Mouse (Mus musculus) heart, postnatal 0 days (tissue): ENCODE results near the gene Cers6. TPM values are rescaled to one million over a fixed set of nuclear protein-coding genes. Genes with fewer than 3 reads are reported as not detected.

Source experiments
- ATAC-seq: fragments of 200-750 bp; cut with Nextera tagmentation; 2 replicates; pipeline ENCODE4 v1.8.0; 2017; ENCODE audit warnings: low read depth, moderate number of reproducible peaks, moderate library complexity; ENCODE audit not compliant: insufficient read depth
- DNase-seq: peaks from one replicate; pipeline ENCODE4 v3.0.0-alpha.2; 2016; ENCODE audit warnings: low spot score
- H3K27ac ChIP-seq: fragments of 300-500 bp; sonication (generic); 2 replicates; pipeline ENCODE4 v1.5.1; 2014; ENCODE audit warnings: low read depth, mild to moderate bottlenecking
- H3K27me3 ChIP-seq: fragments of 300-500 bp; sonication (generic); 2 replicates; pipeline ENCODE4 v1.6.1; 2014; ENCODE audit warnings: low read length, mixed read lengths; ENCODE audit not compliant: control insufficient read depth, insufficient read depth
- H3K36me3 ChIP-seq: fragments of 300-500 bp; sonication (generic); replicated peaks from 2 replicates; pipeline ENCODE4 v1.6.1; 2014; ENCODE audit warnings: low read length, mixed read lengths; ENCODE audit not compliant: control insufficient read depth, insufficient read depth
- H3K4me1 ChIP-seq: fragments of 300-500 bp; sonication (generic); 2 replicates; pipeline ENCODE4 v1.6.1; 2014; ENCODE audit warnings: antibody characterized with exemption; ENCODE audit not compliant: control insufficient read depth, insufficient read depth
- H3K4me2 ChIP-seq: fragments of 300-500 bp; sonication (generic); 2 replicates; pipeline ENCODE4 v1.6.1; 2014; ENCODE audit warnings: low read depth, mild to moderate bottlenecking, low read length, moderate library complexity
- H3K4me3 ChIP-seq: fragments of 300-500 bp; sonication (generic); 2 replicates; pipeline ENCODE4 v1.5.1; 2014; ENCODE audit warnings: low read depth, low read length
- H3K9ac ChIP-seq: fragments of 300-500 bp; sonication (generic); replicated peaks from 2 replicates; pipeline ENCODE4 v1.6.1; 2014; ENCODE audit warnings: low read depth, low read length, mixed read lengths
- H3K9me3 ChIP-seq: fragments of 300-500 bp; sonication (generic); replicated peaks from 2 replicates; pipeline ENCODE4 v1.6.1; 2016; ENCODE audit warnings: low read length; ENCODE audit not compliant: control insufficient read depth
- CTCF ChIP-seq: IDR thresholded peaks from 2 replicates; pipeline ENCODE4 v1.5.1; 2016; ENCODE audit warnings: antibody characterized with exemption, control low read depth, low read depth
- EP300 ChIP-seq: IDR thresholded peaks from 2 replicates; pipeline ENCODE4 v1.6.1; 2016; ENCODE audit warnings: antibody characterized with exemption, low read depth
- WGBS: fragments of 180-500 bp; shearing (Covaris S2); extraction: QIAGEN DNeasy Blood & Tissue Kit; methylation state at CpG from one replicate; pipeline ENCODE4 v1.1.7; 2014; 5-methylcytosine and 5-hydroxymethylcytosine counted together
- polyA plus RNA-seq: library from polyadenylated mRNA; unstranded; fragments of >200 nt; fragmentation: Nextera tagmentation; extraction: Ambion mirVana; gene quantifications from 2 replicates; pipeline ENCODE4 v1.2.1, GENCODE M21; 2015
- total RNA-seq: library from RNA; depleted of rRNA; stranded (reverse); fragments of >200 nt; gene quantifications from 2 replicates; pipeline ENCODE4 v1.2.3, GENCODE M21; 2014; ENCODE audit warnings: low replicate concordance

Gene Cers6
- total and polyA plus RNA-seq, 2 experiments from 2014 or later = 8.5 to 36.0 TPM

GRCm38 (mm10) chr2:68911587-68912483 is 50.6 kb downstream of the Cers6 start:
- DNase-seq (no peak), ATAC-seq (no peak)
- no peaks in the 10 kb centered on the region for H3K27me3 ChIP-seq
- no peak overlapping the region for H3K4me3 ChIP-seq
- H3K9me3 ChIP-seq = no peaks in the 10 kb centered on the region
- H3K4me1 ChIP-seq = peaks cover 16% of the 10 kb centered on the region
- H3K4me2 ChIP-seq = no peak overlapping the region
- 72% methylated on average over 12 of the region's 12 CpGs for WGBS
- no peak overlapping the region for H3K9ac ChIP-seq
- H3K36me3 ChIP-seq = no peaks in the 10 kb centered on the region
- H3K27ac ChIP-seq = no peak overlapping the region
- TF ChIP-seq EP300 (no peak), CTCF (no peak)

GRCm38 (mm10) chr2:68915742-68916141 is 54.5 kb downstream of the Cers6 start:
- no peak overlapping the region for H3K4me3 ChIP-seq
- no peak for DNase-seq
- H3K4me1 ChIP-seq = peaks cover 8% of the 10 kb centered on the region; the same call in 1 of the 2 replicates
- H3K9ac ChIP-seq = no peak overlapping the region
- no peak for TF ChIP-seq EP300
- no peak for TF ChIP-seq CTCF
- H3K9me3 ChIP-seq = no peaks in the 10 kb centered on the region
- H3K27ac ChIP-seq = 0 out of 2 replicates have a peak overlapping the region, but pooled peaks have one; percentile 7
- no peak overlapping the region for H3K4me2 ChIP-seq
- no peaks in the 10 kb centered on the region for H3K27me3 ChIP-seq
- no peak for ATAC-seq
- no peaks in the 10 kb centered on the region for H3K36me3 ChIP-seq

- WGBS = 82% methylated on average over 3 of the region's 3 CpGs
- no peak overlapping the region for H3K4me3 ChIP-seq
- no peaks in the 10 kb centered on the region for H3K36me3 ChIP-seq
- H3K27me3 ChIP-seq = no peaks in the 10 kb centered on the region
- H3K9ac ChIP-seq = no peak overlapping the region
- H3K4me2 ChIP-seq = no peak overlapping the region
- TF ChIP-seq EP300 (no peak), CTCF (no peak)
- H3K4me1 ChIP-seq = peaks cover 8% of the 10 kb centered on the region; the same call in 1 of the 2 replicates
- no peaks in the 10 kb centered on the region for H3K9me3 ChIP-seq
- no peak overlapping the region for H3K27ac ChIP-seq
- DNase-seq = no peak
- ATAC-seq = no peak
These were observed 55.1 kb downstream of the Cers6 start for GRCm38 (mm10) chr2:68916299-68916698.

- Histone ChIP-seq H3K4me2 (no peak overlapping the region), H3K36me3 (no peaks in the 10 kb centered on the region), H3K4me3 (no peak overlapping the region), H3K27ac (no peak overlapping the region), H3K27me3 (no peaks in the 10 kb centered on the region), H3K4me1 (peaks cover 3% of the 10 kb centered on the region; the same call in 1 of the 2 replicates), H3K9me3 (no peaks in the 10 kb centered on the region), H3K9ac (no peak overlapping the region)
- ATAC-seq (no peak), DNase-seq (no peak)
- TF ChIP-seq EP300 (no peak), CTCF (no peak)
These were observed 55.8 kb downstream of the Cers6 start for GRCm38 (mm10) chr2:68917010-68917409.

DNA sequence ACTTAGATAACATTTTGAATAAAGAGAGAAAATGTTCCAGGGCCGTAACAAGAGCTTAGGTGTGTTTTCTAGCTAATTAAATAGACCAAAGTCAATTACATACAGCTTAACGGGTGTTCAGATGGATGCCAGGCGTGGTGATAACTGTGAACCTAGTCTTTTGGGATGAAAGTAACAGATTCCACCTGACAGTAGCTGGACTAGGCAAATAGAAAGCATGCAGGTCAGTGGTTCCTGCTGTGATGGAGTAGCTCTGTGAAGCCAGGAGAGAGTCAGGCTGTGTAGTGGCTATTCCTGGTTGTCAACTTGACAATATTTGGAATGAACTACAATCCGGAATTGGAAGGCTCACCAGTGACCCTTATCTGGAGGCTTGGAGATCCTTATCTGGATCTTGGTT is 56.3 kb downstream of the Cers6 start:
- DNase-seq (no peak), ATAC-seq (no peak)
- Histone ChIP-seq H3K9ac (no peak overlapping the region), H3K9me3 (no peaks in the 10 kb centered on the region), H3K27me3 (no peaks in the 10 kb centered on the region), H3K4me3 (no peak overlapping the region), H3K4me1 (no peaks in the 10 kb centered on the region), H3K4me2 (no peak overlapping the region), H3K36me3 (no peaks in the 10 kb centered on the region), H3K27ac (no peak overlapping the region)
- 88% methylated on average over 4 of the region's 4 CpGs for WGBS
- TF ChIP-seq EP300 (no peak), CTCF (no peak)

DNA sequence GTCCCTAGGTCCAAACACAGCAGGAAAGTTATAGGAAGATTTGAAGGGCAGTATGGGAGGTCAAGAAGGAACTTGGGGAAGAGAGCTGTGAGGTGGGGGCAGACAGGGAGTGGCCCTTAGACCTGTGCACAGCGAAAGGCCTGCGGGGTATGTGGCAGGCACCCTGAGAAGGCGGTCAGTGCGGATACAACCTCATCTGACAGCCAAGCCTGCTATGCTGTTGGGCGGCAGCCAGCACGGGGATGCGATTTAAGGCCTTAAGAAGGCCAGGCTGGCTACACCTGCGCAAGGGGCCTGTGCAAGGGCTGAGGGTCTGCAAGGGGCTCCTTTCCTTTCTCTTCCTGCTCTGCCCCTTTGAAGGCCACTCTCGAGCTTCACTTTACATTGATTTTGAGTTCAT is 63.1 kb downstream of the Cers6 start:
- H3K4me2 ChIP-seq = no peak overlapping the region
- WGBS = 56% methylated on average over 9 of the region's 9 CpGs
- ATAC-seq (no peak), DNase-seq (no peak)
- H3K36me3 ChIP-seq = no peaks in the 10 kb centered on the region
- TF ChIP-seq CTCF = no peak
- no peak for TF ChIP-seq EP300
- H3K9ac ChIP-seq = no peak overlapping the region
- H3K27me3 ChIP-seq = no peaks in the 10 kb centered on the region
- H3K4me3 ChIP-seq = no peak overlapping the region
- H3K9me3 ChIP-seq = no peaks in the 10 kb centered on the region
- H3K4me1 ChIP-seq = 0 out of 2 replicates have a peak, but pooled peaks cover 3% of the 10 kb centered on the region
- H3K27ac ChIP-seq = no peak overlapping the region
